Mouse (Mus musculus): Measurements from ENCODE around the gene Bcat1.

Gene Bcat1

GRCm38 (mm10) chr6:144944435-144945365, 131.3 kb downstream of the Bcat1 start:
- DNase-seq (ENCODE audit: low spot score), result no peak
